Mouse (Mus musculus) MEL (cell line): ENCODE results near the gene Cmya5. TPM values are rescaled to one million over a fixed set of nuclear protein-coding genes. Genes with fewer than 3 reads are reported as not detected.

Experiments used
- DNase-seq: peaks from one replicate; pipeline ENCODE4 v3.0.0; 2011; ENCODE audit warnings: low read depth, low spot score
- H3K27ac ChIP-seq: 2 replicates; pipeline ENCODE4 v1.5.1; 2012; ENCODE audit warnings: low read depth, mild to moderate bottlenecking, control low read depth, low read length, moderate library complexity; ENCODE audit not compliant: control insufficient read depth
- H3K27me3 ChIP-seq, 2 experiments: fragments of 150-350 bp in 1 of 2; sonication (generic) in 1 of 2; 2 replicates each; pipeline ENCODE4 v1.6.1; 2012; ENCODE audit warnings: low read length in 2 of 2, mild to moderate bottlenecking in 2 of 2, improper control_type of control experiment in 1 of 2, moderate library complexity in 1 of 2; ENCODE audit not compliant: insufficient read depth in 2 of 2, control insufficient read depth in 1 of 2
- H3K36me3 ChIP-seq, 2 experiments: 2 replicates each; pipeline ENCODE4 v1.6.1; 2012 to 2014; ENCODE audit warnings: low read length in 2 of 2, improper control_type of control experiment in 1 of 2, inconsistent platforms in 1 of 2, mild to moderate bottlenecking in 1 of 2; ENCODE audit not compliant: insufficient read depth in 2 of 2, control insufficient read depth in 1 of 2
- H3K4me1 ChIP-seq, 2 experiments: fragments of 150-350 bp in 1 of 2; sonication (generic) in 1 of 2; 2 replicates each; pipeline ENCODE4 v1.6.1; 2012; ENCODE audit warnings: low read length in 2 of 2, improper control_type of control experiment in 1 of 2, mild to moderate bottlenecking in 1 of 2; ENCODE audit not compliant: insufficient read depth in 2 of 2, control insufficient read depth in 1 of 2
- H3K4me3 ChIP-seq, 2 experiments: fragments of 150-350 bp in 1 of 2; sonication (generic) in 1 of 2; 2 replicates each; pipeline ENCODE4 v1.5.1; 2012; ENCODE audit warnings: low read depth in 2 of 2, low read length in 2 of 2, mild to moderate bottlenecking in 2 of 2, moderate library complexity in 2 of 2, control low read depth in 1 of 2, improper control_type of control experiment in 1 of 2; ENCODE audit not compliant: control insufficient read depth in 1 of 2, insufficient read depth in 1 of 2
- H3K79me2 ChIP-seq: 2 replicates; pipeline ENCODE4 v1.6.1; 2012; ENCODE audit warnings: mild to moderate bottlenecking, low read length, moderate library complexity; ENCODE audit not compliant: control insufficient read depth, poor library complexity, insufficient read depth
- H3K9ac ChIP-seq: 2 replicates; pipeline ENCODE4 v1.6.1; 2012; ENCODE audit warnings: low read depth, mild to moderate bottlenecking, control low read depth, low read length, moderate library complexity; ENCODE audit not compliant: control insufficient read depth, poor library complexity, severe bottlenecking
- H3K9me3 ChIP-seq: fragments of 150-350 bp; sonication (generic); replicated peaks from 2 replicates; pipeline ENCODE4 v1.6.1; 2012; ENCODE audit warnings: mild to moderate bottlenecking, low read length, improper control_type of control experiment, moderate library complexity; ENCODE audit not compliant: insufficient read depth
- BHLHE40 ChIP-seq: IDR thresholded peaks from 2 replicates; pipeline ENCODE4 v1.6.1; 2012; ENCODE audit warnings: low read depth, mild to moderate bottlenecking, inconsistent platforms, low read length, improper control_type of control experiment, borderline replicate concordance
- CHD1 ChIP-seq: IDR thresholded peaks from 2 replicates; pipeline ENCODE4 v1.6.1; 2012; ENCODE audit warnings: low read depth, mild to moderate bottlenecking, inconsistent platforms, low read length, improper control_type of control experiment
- CTCF ChIP-seq, 3 experiments: IDR thresholded peaks in 2 of 3; conservative IDR thresholded peaks in 1 of 3; 2 replicates each; pipeline ENCODE4 v1.5.1; 2011 to 2012; ENCODE audit warnings: low read length in 3 of 3, low read depth in 2 of 3, mild to moderate bottlenecking in 2 of 3, improper control_type of control experiment in 1 of 3, inconsistent platforms in 1 of 3, mixed read lengths in 1 of 3, moderate library complexity in 1 of 3; ENCODE audit not compliant: control insufficient read depth in 1 of 3, insufficient read depth in 1 of 3, poor library complexity in 1 of 3, severe bottlenecking in 1 of 3
- EP300 ChIP-seq, 2 experiments: IDR thresholded peaks; 2 replicates each; pipeline ENCODE4 v1.6.1; 2011; ENCODE audit warnings: improper control_type of control experiment in 2 of 2, low read length in 2 of 2, low read depth in 1 of 2, mild to moderate bottlenecking in 1 of 2
- ETS1 ChIP-seq: IDR thresholded peaks from 2 replicates; pipeline ENCODE4 v1.6.1; 2012; ENCODE audit warnings: low read depth, mild to moderate bottlenecking, inconsistent platforms, low read length, improper control_type of control experiment, moderate library complexity
- GABPA ChIP-seq: IDR thresholded peaks from 2 replicates; pipeline ENCODE4 v1.6.1; 2012; ENCODE audit warnings: low read depth, mild to moderate bottlenecking, inconsistent platforms, low read length, improper control_type of control experiment, moderate library complexity
- GATA1 ChIP-seq: IDR thresholded peaks from 2 replicates; pipeline ENCODE4 v1.6.1; 2011; ENCODE audit warnings: low read depth, low read length, improper control_type of control experiment
- JUND ChIP-seq: IDR thresholded peaks from 2 replicates; pipeline ENCODE4 v1.6.1; 2011; ENCODE audit warnings: low read depth, mild to moderate bottlenecking, improper control_type of control experiment, low read length
- KAT2A ChIP-seq: conservative IDR thresholded peaks from 2 replicates; pipeline ENCODE4 v1.6.1; 2012; ENCODE audit warnings: low read depth, low read length, improper control_type of control experiment, inconsistent platforms
- MAFK ChIP-seq: IDR thresholded peaks from 2 replicates; pipeline ENCODE4 v1.6.1; 2011; ENCODE audit warnings: low read depth, mild to moderate bottlenecking, low read length, improper control_type of control experiment, borderline replicate concordance
- MAX ChIP-seq: IDR thresholded peaks from 2 replicates; pipeline ENCODE4 v1.6.1; 2011; ENCODE audit warnings: low read length, improper control_type of control experiment
- MAZ ChIP-seq: IDR thresholded peaks from 2 replicates; pipeline ENCODE4 v1.6.1; 2012; ENCODE audit warnings: low read depth, mild to moderate bottlenecking, inconsistent platforms, low read length, improper control_type of control experiment
- MXI1 ChIP-seq: IDR thresholded peaks from 2 replicates; pipeline ENCODE4 v1.6.1; 2011; ENCODE audit warnings: mild to moderate bottlenecking, low read depth, low read length, improper control_type of control experiment
- MYB ChIP-seq: IDR thresholded peaks from 2 replicates; pipeline ENCODE4 v1.6.1; 2011; ENCODE audit warnings: mild to moderate bottlenecking, low read depth, low read length, improper control_type of control experiment
- NELFE ChIP-seq: IDR thresholded peaks from 2 replicates; pipeline ENCODE4 v1.6.1; 2011; ENCODE audit warnings: low read depth, low read length, improper control_type of control experiment
- NRF1 ChIP-seq: IDR thresholded peaks from 2 replicates; pipeline ENCODE4 v1.6.1; 2014; ENCODE audit warnings: low read depth, mild to moderate bottlenecking, inconsistent platforms, low read length, improper control_type of control experiment, moderate library complexity; ENCODE audit not compliant: poor library complexity, insufficient read depth, severe bottlenecking
- POLR2A ChIP-seq, 2 experiments: IDR thresholded peaks; 2 replicates each; pipeline ENCODE4 v1.6.1; 2011 to 2012; ENCODE audit warnings: low read length in 2 of 2, mild to moderate bottlenecking in 2 of 2, control low read depth in 1 of 2, improper control_type of control experiment in 1 of 2, low read depth in 1 of 2, moderate library complexity in 1 of 2; ENCODE audit not compliant: control insufficient read depth in 1 of 2, insufficient read depth in 1 of 2, poor library complexity in 1 of 2
- POLR2AphosphoS2 ChIP-seq: IDR thresholded peaks from 2 replicates; pipeline ENCODE4 v1.6.1; 2011; ENCODE audit warnings: low read length, improper control_type of control experiment
- RCOR1 ChIP-seq: IDR thresholded peaks from 2 replicates; pipeline ENCODE4 v1.6.1; 2012; ENCODE audit warnings: low read depth, mild to moderate bottlenecking, inconsistent platforms, low read length, improper control_type of control experiment
- SIN3A ChIP-seq: IDR thresholded peaks from 2 replicates; pipeline ENCODE4 v1.6.1; 2012; ENCODE audit warnings: low read length, improper control_type of control experiment, inconsistent platforms
- SMC3 ChIP-seq: IDR thresholded peaks from 2 replicates; pipeline ENCODE4 v1.6.1; 2011; ENCODE audit warnings: low read depth, low read length, improper control_type of control experiment
- TCF12 ChIP-seq: IDR thresholded peaks from 2 replicates; pipeline ENCODE4 v1.6.1; 2014; ENCODE audit warnings: low read depth, mild to moderate bottlenecking, inconsistent platforms, low read length, improper control_type of control experiment, moderate library complexity
- USF1 ChIP-seq: IDR thresholded peaks from 2 replicates; pipeline ENCODE4 v1.6.1; 2014; ENCODE audit warnings: low read depth, mild to moderate bottlenecking, inconsistent platforms, low read length, improper control_type of control experiment, moderate library complexity
- ZMIZ1 ChIP-seq: IDR thresholded peaks from 2 replicates; pipeline ENCODE4 v1.6.1; 2012; ENCODE audit warnings: low read depth, mild to moderate bottlenecking, inconsistent platforms, low read length, improper control_type of control experiment, moderate library complexity
- ZNF384 ChIP-seq: IDR thresholded peaks from 2 replicates; pipeline ENCODE4 v1.6.1; 2012; ENCODE audit warnings: low read depth, mild to moderate bottlenecking, inconsistent platforms, low read length, improper control_type of control experiment
- polyA plus RNA-seq, 2 experiments: library from polyadenylated mRNA; stranded (reverse) in 1 of 2; unstranded in 1 of 2; fragments of >175 nt in 1 of 2; fragments of >200 nt in 1 of 2; gene quantifications; 2 replicates each; pipeline versions ENCODE4 v1.2.1 to v1.2.4; 2012; ENCODE audit warnings: low replicate concordance in 2 of 2, low read depth in 1 of 2; ENCODE audit not compliant: insufficient read length in 2 of 2, insufficient read depth in 1 of 2, missing spikeins in 1 of 2
- total RNA-seq: library from RNA; depleted of rRNA; stranded (reverse); fragments of 300-350 nt; gene quantifications from 2 replicates; pipeline ENCODE4 v1.2.3, GENCODE M21; 2012

The Cmya5 gene
- total and polyA plus RNA-seq, 3 experiments: under 0.01 TPM; not detected in 2

- H3K27me3 ChIP-seq: no peaks in the 10 kb centered on the region
- TF ChIP-seq USF1 (no peak), BHLHE40 (no peak), KAT2A (no peak), TCF12 (no peak), GABPA (no peak), POLR2A (IDR thresholded peaks at IDR 0.05; ENCODE audit: control insufficient read depth in 1 of 2, insufficient read depth in 1 of 2, low read depth in 1 of 2, low read length in 2 of 2, poor library complexity in 1 of 2) (no peak)
- no peaks in the 10 kb centered on the region for H3K79me2 ChIP-seq
- H3K4me1 ChIP-seq: no peaks in the 10 kb centered on the region
- H3K27ac ChIP-seq: no peak overlapping the region
- H3K9ac ChIP-seq: no peak overlapping the region
- H3K9me3 ChIP-seq: no peaks in the 10 kb centered on the region
- H3K4me3 ChIP-seq: no peak overlapping the region
- H3K36me3 ChIP-seq: no peaks in the 10 kb centered on the region
- DNase-seq: no peak
Observed at GRCm38 (mm10) chr13:93098596-93098995, 45.9 kb downstream of the Cmya5 start.

- no peak for DNase-seq
- H3K27ac ChIP-seq: no peak overlapping the region
- no peaks in the 10 kb centered on the region for H3K79me2 ChIP-seq
- TF ChIP-seq CTCF (IDR thresholded peaks at IDR 0.05 in 2 of 3, conservative IDR thresholded peaks at IDR 0.05 in 1 of 3; ENCODE audit: control insufficient read depth in 1 of 3, insufficient read depth in 1 of 3, low read depth in 2 of 3, low read length in 3 of 3, poor library complexity in 1 of 3, severe bottlenecking in 1 of 3) (no peak), MAX (no peak), GABPA (no peak), JUND (no peak), KAT2A (no peak), MYB (no peak), MXI1 (no peak), POLR2AphosphoS2 (no peak), SMC3 (no peak), SIN3A (no peak)
- no peaks in the 10 kb centered on the region for H3K36me3 ChIP-seq
- H3K27me3 ChIP-seq: no peaks in the 10 kb centered on the region
- no peak overlapping the region for H3K9ac ChIP-seq
- no peaks in the 10 kb centered on the region for H3K4me1 ChIP-seq
- H3K4me3 ChIP-seq: no peak overlapping the region
- no peaks in the 10 kb centered on the region for H3K9me3 ChIP-seq
Observed at GRCm38 (mm10) chr13:93096643-93097042, 47.9 kb downstream of the Cmya5 start.

GRCm38 (mm10) chr13:93095097-93095791 lies 49.3 kb downstream of the Cmya5 start:
- no peak overlapping the region for H3K27ac ChIP-seq
- H3K4me3 ChIP-seq: no peak overlapping the region
- no peak for DNase-seq
- H3K9me3 ChIP-seq: no peaks in the 10 kb centered on the region
- no peaks in the 10 kb centered on the region for H3K27me3 ChIP-seq
- H3K9ac ChIP-seq: no peak overlapping the region
- no peaks in the 10 kb centered on the region for H3K79me2 ChIP-seq
- TF ChIP-seq NRF1: no peak
- TF ChIP-seq MAZ: no peak
- TF ChIP-seq NELFE: no peak
- TF ChIP-seq RCOR1: no peak
- TF ChIP-seq ZMIZ1: no peak
- no peak for TF ChIP-seq POLR2AphosphoS2
- no peak for TF ChIP-seq CHD1
- TF ChIP-seq ETS1: no peak
- TF ChIP-seq JUND: no peak
- no peak for TF ChIP-seq SIN3A
- TF ChIP-seq GATA1: no peak
- no peak for TF ChIP-seq EP300 (IDR thresholded peaks at IDR 0.05; ENCODE audit: low read depth in 1 of 2, low read length in 2 of 2)
- TF ChIP-seq KAT2A: no peak
- no peak for TF ChIP-seq MAFK
- TF ChIP-seq MAX: no peak
- TF ChIP-seq ZNF384: no peak
- TF ChIP-seq, all 39 proteins: peak for 0
- Histone ChIP-seq H3K4me1 (no peaks in the 10 kb centered on the region), H3K36me3 (no peaks in the 10 kb centered on the region)
